Mouse (Mus musculus) left cerebral cortex, adult 2 months (tissue): ENCODE results near the gene Fndc8. TPM values are rescaled to one million over a fixed set of nuclear protein-coding genes. Genes with fewer than 3 reads are reported as not detected.
A peak's percentile ranks its signal among the peaks of the same experiment; 100 is the strongest.

Experiments used
- DNase-seq, 2 experiments: peaks; one replicate each; pipeline ENCODE4 v3.0.0; 2021 to 2022; ENCODE audit warnings: low spot score in 2 of 2, mixed read lengths in 1 of 2; ENCODE audit errors: extremely low spot score in 1 of 2
- H3K27ac ChIP-seq: fragments of 200-600 bp; 2 replicates; pipeline ENCODE4 v1.8.1; 2022
- H3K4me3 ChIP-seq: fragments of 200-600 bp; 2 replicates; pipeline ENCODE4 v1.8.1; 2022
- CTCF ChIP-seq: fragments of 200-600 bp; IDR thresholded peaks from 2 replicates; pipeline ENCODE4 v1.8.1; 2022; ENCODE audit warnings: antibody characterized with exemption, mild to moderate bottlenecking, moderate library complexity
- intact Hi-C: fragments of 180-260 bp; cut with DNase I; formaldehyde crosslinking; loops from one replicate; pipeline ENCODE4 v1.15.1; 2025
- total RNA-seq, 2 experiments: library from RNA; stranded (reverse); gene quantifications; 2 replicates each; pipeline ENCODE4 v1.2.3; 2021

Gene Fndc8
- total RNA-seq, 2 experiments from 2014 or later: not detected

GRCm38 (mm10) chr11:82871031-82871446 is 20.9 kb upstream of the Fndc8 start, which contains the start of gene Rffl:
TSS of gene Rffl (minus strand) at chr11:82871210.
- DNase-seq: peak; percentile 92 to 95
- peak within 1 kb of the TSS; percentile 91 for H3K27ac ChIP-seq
- intact Hi-C loops: no loop called here
- peak within 1 kb of the TSS; percentile 76 for H3K4me3 ChIP-seq
- TF ChIP-seq CTCF: peak; percentile 79

GRCm38 (mm10) chr11:82874924-82875323 is 17.0 kb upstream of the Fndc8 start:
- no peak for TF ChIP-seq CTCF
- intact Hi-C loops: no loop called here
- Histone ChIP-seq H3K4me3 (no peak overlapping the region), H3K27ac (no peak overlapping the region)
- no peak for DNase-seq

- intact Hi-C loops: no loop called here
- no peak for TF ChIP-seq CTCF
Observed at GRCm38 (mm10) chr11:82875631-82876030, 16.3 kb upstream of the Fndc8 start.

GRCm38 (mm10) chr11:82877726-82878344 is 14.1 kb upstream of the Fndc8 start:
- Histone ChIP-seq H3K27ac (no peak overlapping the region), H3K4me3 (no peak overlapping the region)
- TF ChIP-seq CTCF: no peak
- DNase-seq: no peak
- intact Hi-C loops: no loop called here

More at GRCm38 (mm10) chr11:82875631-82876030, 16.3 kb upstream of the Fndc8 start:
- Histone ChIP-seq H3K27ac (no peak overlapping the region), H3K4me3 (no peak overlapping the region)
- DNase-seq: no peak

- DNase-seq: no peak
- no peak overlapping the region for H3K4me3 ChIP-seq
- TF ChIP-seq CTCF: no peak
- intact Hi-C loops: no loop called here
- no peak overlapping the region for H3K27ac ChIP-seq
Observed at GRCm38 (mm10) chr11:82883180-82883579, 8.7 kb upstream of the Fndc8 start.

- DNase-seq: no peak
- peak; percentile 51 for TF ChIP-seq CTCF
- Histone ChIP-seq H3K27ac (no peak overlapping the region), H3K4me3 (no peak overlapping the region)
- intact Hi-C loops: loop anchor here (5.0 kb wide), 1 partner anchor 894 kb away; no protein-coding TSS in a partner anchor
Observed at GRCm38 (mm10) chr11:82886559-82886958, 5.4 kb upstream of the Fndc8 start.

- no peak overlapping the region for H3K27ac ChIP-seq
- intact Hi-C loops: loop anchor here (5.0 kb wide), 1 partner anchor 896 kb away; no protein-coding TSS in a partner anchor
- TF ChIP-seq CTCF: no peak
- no peak overlapping the region for H3K4me3 ChIP-seq
- DNase-seq: no peak
Observed at GRCm38 (mm10) chr11:82888491-82888946, 3.4 kb upstream of the Fndc8 start.

GRCm38 (mm10) chr11:82889524-82890341 is 2.2 kb upstream of the Fndc8 start:
- TF ChIP-seq CTCF: no peak
- intact Hi-C loops: loop anchor here (2.0 to 10.0 kb wide), 6 partner anchors 109 to 897 kb away; partner anchors contain the start of genes Cct6b, Lig3 and Zfp830
- Histone ChIP-seq H3K27ac (peak overlapping the region; percentile 50; the same call in 1 of the 2 replicates), H3K4me3 (peak overlapping the region; percentile 91)
- DNase-seq: no peak

GRCm38 (mm10) chr11:82890342-82890762 is 1.6 kb upstream of the Fndc8 start, which contains the start of gene Rad51d:
TSS of gene Rad51d (minus strand) at chr11:82890614.
- Histone ChIP-seq H3K4me3 (peak within 1 kb of the TSS; percentile 91), H3K27ac (peak within 1 kb of the TSS; percentile 50; the same call in 1 of the 2 replicates)
- TF ChIP-seq CTCF: peak; percentile 81
- intact Hi-C loops: loop anchor here (2.0 to 10.0 kb wide), 5 partner anchors 110 to 496 kb away; partner anchors contain the start of genes Cct6b, Lig3 and Zfp830
- DNase-seq: peak; percentile 91 to 92

GRCm38 (mm10) chr11:82897478-82897877 is 5.6 kb downstream of the Fndc8 start:
- TF ChIP-seq CTCF: no peak
- intact Hi-C loops: loop anchor here (10.0 kb wide), 1 partner anchor 503 kb away; no protein-coding TSS in a partner anchor
- DNase-seq: no peak
- no peak overlapping the region for H3K4me3 ChIP-seq
- no peak overlapping the region for H3K27ac ChIP-seq

- DNase-seq: no peak
- intact Hi-C loops: loop anchor here (10.0 kb wide), 1 partner anchor 505 kb away; no protein-coding TSS in a partner anchor
- no peak for TF ChIP-seq CTCF
- H3K27ac ChIP-seq: no peak overlapping the region
- H3K4me3 ChIP-seq: no peak overlapping the region
Observed at GRCm38 (mm10) chr11:82899720-82900119, 7.8 kb downstream of the Fndc8 start.
